Mouse (Mus musculus) E14TG2a.4 (cell line): ENCODE measurements at regions not wholly inside any gene's neighbourhood (a gene's known extent, or its start where the extent isn't known, plus 50 kb on each side); places are given as distances from the start of the nearest gene placed in this dataset.

ENCODE experiments used
- CTCF ChIP-seq: conservative IDR thresholded peaks from 2 replicates; pipeline ENCODE4 v1.5.1; 2014; ENCODE audit warnings: low read length
- NANOG ChIP-seq: IDR thresholded peaks from 2 replicates; pipeline ENCODE4 v1.6.1; 2014; ENCODE audit warnings: borderline replicate concordance, low read length, mixed read lengths
- POU5F1 ChIP-seq: IDR thresholded peaks from 2 replicates; pipeline ENCODE4 v1.6.1; 2014; ENCODE audit warnings: low read length, borderline replicate concordance

GRCm38 (mm10) chr12:98123541-98123940, 135.7 kb downstream of the Galc start:
- no peak for TF ChIP-seq CTCF
- TF ChIP-seq NANOG, result no peak
- no peak for TF ChIP-seq POU5F1
